Mouse (Mus musculus) gastrocnemius, postnatal 14 days (tissue): ENCODE measurements around the gene Xrcc4. TPM values are rescaled to one million over a fixed set of nuclear protein-coding genes. Genes with fewer than 3 reads are reported as not detected.
A peak's percentile ranks its signal among the peaks of the same experiment; 100 is the strongest.
"Not testable (repeated sequence)": the region's sequence is repeated elsewhere in the genome, so short reads cannot be mapped to it uniquely, and the experiment has no call there.

Experiments used
- DNase-seq: peaks from one replicate; pipeline ENCODE4 v3.0.0; 2021; ENCODE audit warnings: mixed read lengths
- intact Hi-C: fragments of 180-260 bp; cut with DNase I; formaldehyde crosslinking; loops from one replicate; pipeline ENCODE4 v1.15.1; 2025; ENCODE audit warnings: low total_unique reads
- long read RNA-seq, 2 experiments: library from polyadenylated mRNA; stranded (forward); transcript quantifications; one replicate each; pipeline ENCODE4 v2.0.0; 2021
- total RNA-seq, 2 experiments: library from RNA; stranded (reverse); gene quantifications; 2 replicates each; pipeline ENCODE4 v1.2.3; 2021

Gene Xrcc4
- total RNA-seq, result 1 to 10 TPM; 6.6 to 8.7 TPM
- long read RNA-seq, experiment 1, transcript Xrcc4-201 (8 exons, 1,540 nt), result major isoform, 7 of 8 reads
- long read RNA-seq, experiment 1, partial matches to known transcripts, result 0 of 8 reads
- long read RNA-seq, experiment 1, other reads (novel, unspliced or antisense), result 0 of 8 reads
- long read RNA-seq, experiment 2, transcript Xrcc4-201 (8 exons, 1,540 nt), result major isoform, 5 of 6 reads
- long read RNA-seq, experiment 2, partial matches to known transcripts, result 1 of 6 reads
- long read RNA-seq, experiment 2, other reads (novel, unspliced or antisense), result 0 of 6 reads

- DNase-seq, result peak; percentile 97
- intact Hi-C loops, result no loop called here
These were observed at the start of gene Xrcc4, which contains the start of gene Tmem167 for GRCm38 (mm10) chr13:90088962-90089824. Gene Xrcc4 (minus strand): TSS chr13:90089608. Gene Tmem167 (plus strand): TSS chr13:90089123.

GRCm38 (mm10) chr13:90136156-90136910, 46.9 kb upstream of the Xrcc4 start:
- DNase-seq, result peak; percentile 75
- intact Hi-C loops, result no loop called here

GRCm38 (mm10) chr13:90111681-90112080, 22.3 kb upstream of the Xrcc4 start:
- intact Hi-C loops, result no loop called here
- DNase-seq, result no peak

GRCm38 (mm10) chr13:90108746-90109145, 19.3 kb upstream of the Xrcc4 start:
- DNase-seq, intact Hi-C loops: not testable (repeated sequence)

- intact Hi-C loops, result no loop called here
- DNase-seq, result no peak
These were observed 16.7 kb upstream of the Xrcc4 start for GRCm38 (mm10) chr13:90106139-90106538.

- intact Hi-C loops, result no loop called here
These were observed 12.1 kb upstream of the Xrcc4 start for GRCm38 (mm10) chr13:90101514-90101913.

GRCm38 (mm10) chr13:90089825-90090183, 396 bp upstream of the Xrcc4 start:
- no peak for DNase-seq
- intact Hi-C loops, result no loop called here

More at GRCm38 (mm10) chr13:90101514-90101913, 12.1 kb upstream of the Xrcc4 start:
- DNase-seq, result no peak

GRCm38 (mm10) chr13:90061877-90062276, 27.5 kb downstream of the Xrcc4 start:
- DNase-seq, result no peak
- intact Hi-C loops, result no loop called here

- intact Hi-C loops, result no loop called here
- DNase-seq, result no peak
These were observed 37.0 kb downstream of the Xrcc4 start for GRCm38 (mm10) chr13:90052408-90052807.

GRCm38 (mm10) chr13:90051735-90052134, 37.7 kb downstream of the Xrcc4 start:
- no peak for DNase-seq
- intact Hi-C loops, result no loop called here

GRCm38 (mm10) chr13:90039613-90040012, 49.8 kb downstream of the Xrcc4 start:
- DNase-seq, result no peak
- intact Hi-C loops, result no loop called here

- intact Hi-C loops, result no loop called here
- DNase-seq, result no peak
These were observed 56.4 kb downstream of the Xrcc4 start for GRCm38 (mm10) chr13:90032977-90033376.

GRCm38 (mm10) chr13:90032523-90032922, 56.9 kb downstream of the Xrcc4 start:
- intact Hi-C loops, result no loop called here
- DNase-seq, result no peak

- intact Hi-C loops, result no loop called here
- no peak for DNase-seq
These were observed 58.5 kb downstream of the Xrcc4 start for GRCm38 (mm10) chr13:90030911-90031310.

GRCm38 (mm10) chr13:90012620-90013019, 76.8 kb downstream of the Xrcc4 start:
- DNase-seq, result no peak
- intact Hi-C loops, result no loop called here

GRCm38 (mm10) chr13:90012198-90012597, 77.2 kb downstream of the Xrcc4 start:
- intact Hi-C loops, result no loop called here
- DNase-seq, result no peak

GRCm38 (mm10) chr13:90011129-90011528, 78.3 kb downstream of the Xrcc4 start:
- DNase-seq, result no peak
- intact Hi-C loops, result no loop called here

GRCm38 (mm10) chr13:90009786-90010185, 79.6 kb downstream of the Xrcc4 start:
- no peak for DNase-seq
- intact Hi-C loops, result no loop called here

GRCm38 (mm10) chr13:90005561-90005960, 83.8 kb downstream of the Xrcc4 start:
- intact Hi-C loops, result no loop called here
- DNase-seq, result no peak

GRCm38 (mm10) chr13:89997531-89997930, 91.9 kb downstream of the Xrcc4 start:
- no peak for DNase-seq
- intact Hi-C loops, result no loop called here
